ENCODE assay signal across 33 mouse cellular contexts in genomic region chr10:18484731-18485130, GRCm38 (mm10).
"Had no signal": no experiment of that assay in that cellular context is flagged by ENCODE, and none has a peak within 500 bp of the region (broad histone marks: within the 10 kb centered on the region; RNA-seq: fewer than 3 reads in every experiment).

No protein-coding gene starts in this region.

- DNase-seq: left cerebral cortex, postnatal 4 days; liver; liver, embryonic 13.5 days; liver, postnatal 0 days; lung, adult 18-20 months; lung, adult 2 months; lung, embryonic 14.5 days; lung, postnatal 10 days; lung, postnatal 14 days; lung, postnatal 36 days; lung, postnatal 4 days; midbrain, embryonic 14.5 days had no signal

- H3K4me3 ChIP-seq: limb, embryonic 10.5 days; limb, embryonic 12.5 days; limb, embryonic 13.5 days; limb, embryonic 15.5 days; liver, embryonic 12.5 days; liver, embryonic 13.5 days; liver, embryonic 15.5 days; lung, embryonic 15.5 days; megakaryocyte, embryonic 14.5 days; midbrain, embryonic 10.5 days; midbrain, embryonic 12.5 days; midbrain, embryonic 13.5 days; midbrain, embryonic 15.5 days; myocyte; neural tube, embryonic 12.5 days; neural tube, embryonic 13.5 days had no signal

- H3K27ac ChIP-seq: limb, embryonic 10.5 days; limb, embryonic 12.5 days; limb, embryonic 13.5 days; limb, embryonic 15.5 days; liver, embryonic 12.5 days; liver, embryonic 13.5 days; liver, embryonic 14.5 days; liver, embryonic 15.5 days; lung, embryonic 15.5 days; macrophage; midbrain, embryonic 10.5 days; midbrain, embryonic 12.5 days; midbrain, embryonic 13.5 days; midbrain, embryonic 15.5 days; neural tube, embryonic 12.5 days; neural tube, embryonic 13.5 days had no signal

- H3K4me2 ChIP-seq: limb, embryonic 12.5 days; limb, embryonic 13.5 days; limb, embryonic 15.5 days; liver, embryonic 11.5 days; liver, embryonic 12.5 days; liver, embryonic 13.5 days; liver, embryonic 15.5 days; lung, embryonic 14.5 days; lung, embryonic 15.5 days; midbrain, embryonic 11.5 days; midbrain, embryonic 12.5 days; midbrain, embryonic 13.5 days; midbrain, embryonic 15.5 days; neural tube, embryonic 12.5 days; neural tube, embryonic 13.5 days had no signal

- H3K4me1 ChIP-seq: limb, embryonic 10.5 days; liver, embryonic 13.5 days; liver, embryonic 15.5 days; megakaryocyte, embryonic 14.5 days had no signal

- H3K36me3 ChIP-seq: limb, embryonic 10.5 days; limb, embryonic 12.5 days; limb, embryonic 13.5 days; limb, embryonic 15.5 days; liver, embryonic 12.5 days; liver, embryonic 13.5 days; liver, embryonic 15.5 days; lung, embryonic 15.5 days; midbrain, embryonic 10.5 days; midbrain, embryonic 12.5 days; midbrain, embryonic 13.5 days; midbrain, embryonic 15.5 days; neural tube, embryonic 12.5 days; neural tube, embryonic 13.5 days had no signal

- ATAC-seq: liver, embryonic 12.5 days; liver, postnatal 0 days; lung, postnatal 0 days; midbrain, embryonic 13.5 days; midbrain, embryonic 15.5 days; midbrain, embryonic 16.5 days had no signal

- H3K9me3 ChIP-seq: limb, embryonic 10.5 days; limb, embryonic 12.5 days; limb, embryonic 13.5 days; limb, embryonic 15.5 days; liver, embryonic 12.5 days; liver, embryonic 13.5 days; liver, embryonic 15.5 days; lung, embryonic 15.5 days; megakaryocyte, embryonic 14.5 days; midbrain, embryonic 10.5 days; midbrain, embryonic 12.5 days; midbrain, embryonic 13.5 days; midbrain, embryonic 15.5 days; neural tube, embryonic 12.5 days; neural tube, embryonic 13.5 days had no signal

- H3K27me3 ChIP-seq: limb, embryonic 12.5 days; limb, embryonic 13.5 days; limb, embryonic 15.5 days; liver, embryonic 12.5 days; liver, embryonic 13.5 days; liver, embryonic 15.5 days; lung, embryonic 15.5 days; megakaryocyte, embryonic 14.5 days; midbrain, embryonic 12.5 days; midbrain, embryonic 13.5 days; midbrain, embryonic 15.5 days; neural tube, embryonic 12.5 days; neural tube, embryonic 13.5 days had no signal

- H3K9ac ChIP-seq: limb, embryonic 12.5 days; limb, embryonic 13.5 days; limb, embryonic 15.5 days; liver, embryonic 12.5 days; liver, embryonic 13.5 days; liver, embryonic 14.5 days; liver, embryonic 15.5 days; liver, postnatal 0 days; lung, embryonic 14.5 days; lung, embryonic 15.5 days; midbrain, embryonic 12.5 days; midbrain, embryonic 13.5 days; midbrain, embryonic 15.5 days; neural tube, embryonic 12.5 days; neural tube, embryonic 13.5 days had no signal
